Mouse (Mus musculus) heart, postnatal 14 days (tissue): ENCODE measurements around the gene Gtf2h4. TPM values are rescaled to one million over a fixed set of nuclear protein-coding genes. Genes with fewer than 3 reads are reported as not detected.
A peak's percentile ranks its signal among the peaks of the same experiment; 100 is the strongest.

Experiments
- DNase-seq, 2 experiments: peaks; one replicate each; pipeline ENCODE4 v3.0.0; 2021 to 2022
- intact Hi-C: fragments of 180-260 bp; cut with DNase I; formaldehyde crosslinking; loops from one replicate; pipeline ENCODE4 v1.15.1; 2025
- total RNA-seq, 2 experiments: library from RNA; stranded (reverse); gene quantifications; 2 replicates each; pipeline ENCODE4 v1.2.3; 2021

Gtf2h4 gene
- total RNA-seq, 2 experiments from 2014 or later = 16.8 to 23.2 TPM

GRCm38 (mm10) chr17:35649429-35649828 lies 24.1 kb downstream of the Gtf2h4 start:
- intact Hi-C loops = no loop called here
- no peak for DNase-seq

- intact Hi-C loops = no loop called here
- no peak for DNase-seq
Measured at GRCm38 (mm10) chr17:35643609-35644236, 29.8 kb downstream of the Gtf2h4 start, which contains the start of gene Mucl3. TSS of gene Mucl3 (minus strand) at chr17:35643695.

GRCm38 (mm10) chr17:35639352-35639751 lies 34.2 kb downstream of the Gtf2h4 start:
- no peak for DNase-seq
- intact Hi-C loops = no loop called here

GRCm38 (mm10) chr17:35638475-35639190 lies 34.9 kb downstream of the Gtf2h4 start:
- peak; percentile 65 to 78 for DNase-seq
- intact Hi-C loops = no loop called here

GRCm38 (mm10) chr17:35636363-35636762 lies 37.2 kb downstream of the Gtf2h4 start:
- intact Hi-C loops = loop anchor here (1.0 kb wide), 1 partner anchor 89 kb away; no protein-coding TSS in a partner anchor
- peak in 1 of 2 experiments; percentile 37 for DNase-seq

GRCm38 (mm10) chr17:35635699-35636111 lies 37.8 kb downstream of the Gtf2h4 start:
- intact Hi-C loops = loop anchor here (1.0 kb wide), 1 partner anchor 90 kb away; no protein-coding TSS in a partner anchor
- peak; percentile 71 to 76 for DNase-seq

- intact Hi-C loops = no loop called here
- no peak for DNase-seq
Measured at GRCm38 (mm10) chr17:35635202-35635601, 38.3 kb downstream of the Gtf2h4 start.

GRCm38 (mm10) chr17:35633992-35634391 lies 39.5 kb downstream of the Gtf2h4 start:
- DNase-seq = peak; percentile 16 to 44
- intact Hi-C loops = no loop called here

GRCm38 (mm10) chr17:35626537-35626936 lies 47.0 kb downstream of the Gtf2h4 start, which contains the start of gene Gm9573:
TSS of gene Gm9573 (minus strand) at chr17:35626637.
- intact Hi-C loops = no loop called here
- DNase-seq = no peak

Other genes with a start within 250 kb of the Gtf2h4 start
- under 1 TPM; 0.31 to 0.80 TPM for gene H2-Q6, start 248.9 kb downstream of the Gtf2h4 start, total RNA-seq
- gene H2-Q7, start 234.6 kb downstream of the Gtf2h4 start, total RNA-seq = 1 to 10 TPM; 1.3 to 1.9 TPM
- under 1 TPM; 0.12 to 0.20 TPM for gene H2-Q10, start 203.7 kb downstream of the Gtf2h4 start, total RNA-seq
- not detected for gene Pou5f1, start 167.7 kb downstream of the Gtf2h4 start, total RNA-seq
- gene Tcf19, start 156.9 kb downstream of the Gtf2h4 start, total RNA-seq = 1 to 10 TPM; 6.0 to 7.9 TPM
- gene Cchcr1, start 156.6 kb downstream of the Gtf2h4 start, total RNA-seq = 1 to 10 TPM; 4.2 to 4.3 TPM
- gene Psors1c2, start 140.5 kb downstream of the Gtf2h4 start, total RNA-seq = not detected
- under 1 TPM; 0.15 to 0.17 TPM for gene Cdsn, start 121.6 kb downstream of the Gtf2h4 start, total RNA-seq
- gene 2300002M23Rik, start 106.3 kb downstream of the Gtf2h4 start, total RNA-seq = not detected
- gene Sfta2, start 72.2 kb downstream of the Gtf2h4 start, total RNA-seq = not detected
- not detected for gene Gm9573, start 47.1 kb downstream of the Gtf2h4 start, total RNA-seq
- gene Mucl3, start 30.0 kb downstream of the Gtf2h4 start, total RNA-seq = not detected
- gene Vars2, start 6.1 kb downstream of the Gtf2h4 start, total RNA-seq = 10 to 100 TPM; 29.6 to 30.7 TPM
- 10 to 100 TPM; 40.1 to 44.1 TPM for gene Ddr1, start 30.9 kb upstream of the Gtf2h4 start, total RNA-seq
- gene Ier3, start 147.9 kb upstream of the Gtf2h4 start, total RNA-seq = 10 to 100 TPM; 23.9 to 27.8 TPM
- 100 to 1,000 TPM; 108 to 111 TPM for gene Flot1, start 149.5 kb upstream of the Gtf2h4 start, total RNA-seq
- 100 to 1,000 TPM; 134 to 183 TPM for gene Tubb5, start 164.6 kb upstream of the Gtf2h4 start, total RNA-seq
- 10 to 100 TPM; 12.9 to 13.5 TPM for gene Mdc1, start 167.8 kb upstream of the Gtf2h4 start, total RNA-seq
- gene Nrm, start 187.6 kb upstream of the Gtf2h4 start, total RNA-seq = 1 to 10 TPM; 3.8 to 6.0 TPM
- 10 to 100 TPM; 21.1 to 25.0 TPM for gene Ppp1r18, start 191.9 kb upstream of the Gtf2h4 start, total RNA-seq
- 10 to 100 TPM; 20.6 to 24.9 TPM for gene Dhx16, start 206.1 kb upstream of the Gtf2h4 start, total RNA-seq
- 10 to 100 TPM; 83.9 to 89.3 TPM for gene 2310061I04Rik, start 223.7 kb upstream of the Gtf2h4 start, total RNA-seq
- gene Atat1, start 236.3 kb upstream of the Gtf2h4 start, total RNA-seq = 1 to 10 TPM; 7.7 to 9.5 TPM
- 10 to 100 TPM; 47.9 to 49.0 TPM for gene Mrps18b, start 242.7 kb upstream of the Gtf2h4 start, total RNA-seq
- gene Ppp1r10, start 242.7 kb upstream of the Gtf2h4 start, total RNA-seq = 10 to 100 TPM; 43.4 to 49.0 TPM